Mouse (Mus musculus) midbrain, embryonic 11.5 days (tissue): ENCODE results near the gene Cept1. TPM values are rescaled to one million over a fixed set of nuclear protein-coding genes. Genes with fewer than 3 reads are reported as not detected.
"Not testable (repeated sequence)": the region's sequence is repeated elsewhere in the genome, so short reads cannot be mapped to it uniquely, and the experiment has no call there.

Source experiments
- ATAC-seq: fragments of 200-750 bp; cut with Nextera tagmentation; 2 replicates; pipeline ENCODE4 v1.8.0; 2017; ENCODE audit warnings: moderate TSS enrichment, moderate library complexity; ENCODE audit not compliant: low FRiP score
- DNase-seq: peaks from one replicate; pipeline ENCODE4 v3.0.0; 2015; ENCODE audit warnings: low spot score; ENCODE audit errors: missing footprints
- H3K27ac ChIP-seq: fragments of 300-500 bp; sonication (generic); 2 replicates; pipeline ENCODE4 v1.5.1; 2014; ENCODE audit warnings: low read depth, low read length
- H3K27me3 ChIP-seq: fragments of 300-500 bp; sonication (generic); 2 replicates; pipeline ENCODE4 v1.6.1; 2014; ENCODE audit warnings: mild to moderate bottlenecking, low read length, moderate library complexity, mixed read lengths; ENCODE audit not compliant: control insufficient read depth, insufficient read depth
- H3K36me3 ChIP-seq: fragments of 300-500 bp; sonication (generic); 2 replicates; pipeline ENCODE4 v1.6.1; 2014; ENCODE audit warnings: mild to moderate bottlenecking, low read length, moderate library complexity, mixed read lengths; ENCODE audit not compliant: control insufficient read depth, insufficient read depth
- H3K4me1 ChIP-seq: fragments of 300-500 bp; sonication (generic); 2 replicates; pipeline ENCODE4 v1.6.1; 2014; ENCODE audit warnings: low read length; ENCODE audit not compliant: control insufficient read depth, insufficient read depth
- H3K4me2 ChIP-seq: fragments of 300-500 bp; sonication (generic); 2 replicates; pipeline ENCODE4 v1.6.1; 2014; ENCODE audit warnings: mild to moderate bottlenecking, moderate library complexity
- H3K4me3 ChIP-seq: fragments of 300-500 bp; sonication (generic); 2 replicates; pipeline ENCODE4 v1.5.1; 2014; ENCODE audit warnings: low read depth, low read length
- H3K9ac ChIP-seq: fragments of 300-500 bp; sonication (generic); 2 replicates; pipeline ENCODE4 v1.6.1; 2014; ENCODE audit warnings: low read length
- H3K9me3 ChIP-seq: fragments of 300-500 bp; sonication (generic); 2 replicates; pipeline ENCODE4 v1.6.1; 2016; ENCODE audit warnings: low read length; ENCODE audit not compliant: control insufficient read depth
- WGBS: fragments of 180-500 bp; shearing (Covaris S2); extraction: QIAGEN DNeasy Blood & Tissue Kit; methylation state at CpG from one replicate; pipeline ENCODE4 v1.1.7; 2014; 5-methylcytosine and 5-hydroxymethylcytosine counted together
- polyA plus RNA-seq: library from polyadenylated mRNA; unstranded; fragments of >200 nt; fragmentation: Nextera tagmentation; extraction: Ambion mirVana; gene quantifications from 2 replicates; pipeline ENCODE4 v1.2.1, GENCODE M21; 2014

Cept1 gene
- polyA plus RNA-seq, result 44.9 and 49.3 TPM in 2 replicates

DNA sequence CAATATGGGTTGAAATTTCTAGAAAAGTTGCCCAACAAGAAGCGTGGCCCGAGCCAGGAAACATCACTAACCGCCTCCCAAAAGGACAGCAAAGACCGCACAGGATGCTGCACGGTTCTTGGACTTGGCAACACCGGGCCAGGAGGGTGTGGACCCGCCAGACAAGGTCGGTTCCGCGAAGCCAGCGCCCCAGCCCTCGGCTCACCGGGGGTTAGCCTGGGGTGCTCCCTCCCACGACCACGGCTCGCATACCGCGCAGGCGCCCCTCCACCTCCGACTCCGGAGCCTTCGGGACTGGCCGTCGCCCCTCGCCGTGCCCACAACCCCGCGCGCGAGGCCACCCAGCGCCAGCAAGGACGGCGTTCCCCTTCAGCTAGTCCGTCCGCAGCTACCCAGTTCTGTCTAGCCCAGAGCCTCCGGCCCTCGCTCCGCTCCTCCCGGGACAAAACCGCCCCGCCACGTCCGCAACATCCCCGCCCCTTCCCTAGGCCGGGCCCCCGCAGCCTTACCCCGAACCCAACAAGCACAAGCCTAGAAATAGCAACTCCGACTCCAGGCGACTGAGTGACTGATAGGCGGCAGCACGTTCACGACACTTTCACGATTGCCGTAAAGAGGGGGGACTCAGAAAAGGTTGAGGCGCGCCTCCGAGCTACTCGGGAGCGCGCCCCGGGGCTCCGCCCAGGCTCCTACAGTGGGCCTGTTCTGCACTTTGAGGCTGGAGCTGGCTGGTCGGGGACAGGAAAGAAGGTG, at the start of gene Cept1, which contains the start of gene Dram2:
Cept1 (minus strand) TSS at position 632 of the 753 bp plus-strand sequence.
Dram2 (plus strand) TSS at position 628 of the 753 bp plus-strand sequence.
- Histone ChIP-seq H3K9ac (peak within 1 kb of the TSS; percentile 81), H3K9me3 (no peaks in the 10 kb centered on the region), H3K27me3 (no peaks in the 10 kb centered on the region), H3K4me1 (peaks cover 5% of the 10 kb centered on the region; the same call in 1 of the 2 replicates), H3K4me3 (peak within 1 kb of the TSS; percentile 62), H3K36me3 (no peaks in the 10 kb centered on the region), H3K27ac (peak within 1 kb of the TSS; percentile 62), H3K4me2 (peak within 1 kb of the TSS; percentile 55)
- DNase-seq (peak; percentile 99), ATAC-seq (peak; percentile 97)
- under 1% methylated on average over 61 of the region's 63 CpGs for WGBS

DNA sequence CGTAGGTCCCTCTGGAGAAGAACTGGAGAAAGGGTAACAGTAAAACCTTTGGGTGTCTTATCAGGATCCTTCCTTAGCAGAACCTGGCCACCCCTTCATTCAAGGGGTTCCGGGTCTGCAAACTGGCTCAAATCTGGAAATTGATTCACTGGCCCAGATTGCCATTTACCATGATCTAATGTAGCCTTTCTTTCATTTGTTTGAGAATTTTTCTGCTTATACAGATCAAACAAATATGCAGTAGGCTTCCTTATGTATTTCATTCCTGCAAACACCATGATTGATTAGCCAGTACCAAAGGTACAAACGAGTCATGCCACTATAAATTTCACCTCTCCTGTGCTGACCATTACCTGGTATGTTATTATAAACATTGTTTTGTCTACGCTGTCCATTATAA, 46.0 kb upstream of the Cept1 start:
- H3K27ac ChIP-seq, H3K4me2 ChIP-seq, H3K9ac ChIP-seq, H3K36me3 ChIP-seq, H3K9me3 ChIP-seq, H3K4me1 ChIP-seq, H3K4me3 ChIP-seq, ATAC-seq, H3K27me3 ChIP-seq: not testable (repeated sequence)
- WGBS, result 82% methylated on average over 4 of the region's 4 CpGs
- peak; percentile 93 for DNase-seq

DNA sequence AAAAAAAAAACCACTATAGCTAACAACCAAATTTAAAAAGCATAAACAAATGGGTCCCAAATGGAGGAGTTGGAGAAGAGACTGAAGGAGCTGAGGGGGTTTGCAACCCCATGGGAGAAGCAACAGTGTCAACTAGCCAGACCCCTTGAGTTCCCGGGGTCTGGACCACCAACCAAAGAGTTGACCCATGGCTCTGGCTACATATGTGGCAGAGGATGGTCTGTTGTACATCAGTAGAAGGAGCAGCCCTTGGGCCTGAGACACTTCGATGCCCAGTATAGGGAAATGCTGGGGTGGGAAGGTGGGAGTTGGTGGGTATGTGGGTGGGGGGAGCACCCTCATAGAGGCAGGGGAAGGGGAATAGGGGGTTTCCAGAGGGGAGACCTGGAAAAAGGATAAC, 31.7 kb upstream of the Cept1 start:
- Histone ChIP-seq H3K4me2 (no peak overlapping the region), H3K36me3 (no peaks in the 10 kb centered on the region), H3K27ac (no peak overlapping the region), H3K27me3 (no peaks in the 10 kb centered on the region), H3K4me3 (no peak overlapping the region), H3K4me1 (no peaks in the 10 kb centered on the region), H3K9me3 (no peaks in the 10 kb centered on the region), H3K9ac (no peak overlapping the region)
- ATAC-seq (no peak), DNase-seq (peak; percentile 80)
- WGBS, result 86% methylated on average over 2 of the region's 2 CpGs

DNA sequence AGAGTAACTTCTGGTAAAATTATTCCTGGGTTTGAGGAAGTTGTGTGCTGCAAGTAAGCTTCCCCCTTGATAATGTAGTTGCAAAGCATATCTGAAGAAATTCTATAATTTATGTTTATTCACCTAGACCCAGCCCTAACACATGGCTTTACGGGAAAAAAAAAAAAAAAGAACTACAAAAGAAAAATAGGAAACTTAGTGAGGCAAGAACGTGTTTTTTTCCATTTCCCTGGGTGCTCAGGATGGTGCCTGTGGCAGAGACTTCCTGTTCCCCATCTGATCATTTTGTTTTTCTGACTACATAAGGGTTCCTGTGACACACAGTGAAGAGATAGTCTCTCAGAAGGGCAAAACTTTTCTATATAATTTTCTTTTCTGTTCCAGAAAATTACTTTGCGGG, 25.6 kb upstream of the Cept1 start:
- no peak overlapping the region for H3K4me3 ChIP-seq
- no peaks in the 10 kb centered on the region for H3K4me1 ChIP-seq
- ATAC-seq, result no peak
- no peaks in the 10 kb centered on the region for H3K27me3 ChIP-seq
- H3K9ac ChIP-seq, result no peak overlapping the region
- no peak overlapping the region for H3K4me2 ChIP-seq
- no peak overlapping the region for H3K27ac ChIP-seq
- H3K9me3 ChIP-seq, result no peaks in the 10 kb centered on the region
- peak; percentile 33 for DNase-seq
- H3K36me3 ChIP-seq, result no peaks in the 10 kb centered on the region
- WGBS, result 89% methylated on average over 3 of the region's 3 CpGs

DNA sequence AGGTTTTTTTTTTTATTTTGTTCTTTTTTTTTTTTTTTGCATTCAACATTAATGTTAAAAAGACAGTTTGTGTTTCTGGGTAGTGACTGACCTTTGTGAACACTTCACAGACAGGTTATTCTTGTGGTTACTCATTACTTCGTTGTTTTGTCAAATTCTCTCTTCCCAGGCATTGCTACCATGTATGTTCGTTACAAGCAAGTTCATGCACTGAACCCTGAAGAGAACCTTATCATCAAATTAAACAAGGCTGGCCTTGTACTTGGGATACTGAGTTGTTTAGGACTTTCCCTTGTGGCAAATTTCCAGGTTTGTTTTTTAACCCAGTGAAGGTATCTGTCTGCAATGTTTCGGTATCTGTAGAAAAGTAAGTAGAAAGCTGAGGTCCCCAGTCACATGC, 18.3 kb upstream of the Cept1 start:
- no peak for DNase-seq
- Histone ChIP-seq H3K27ac (no peak overlapping the region), H3K4me3 (no peak overlapping the region), H3K27me3 (no peaks in the 10 kb centered on the region), H3K4me2 (no peak overlapping the region), H3K4me1 (no peaks in the 10 kb centered on the region), H3K9ac (no peak overlapping the region), H3K9me3 (no peaks in the 10 kb centered on the region), H3K36me3 (no peaks in the 10 kb centered on the region)
- ATAC-seq, result no peak
- WGBS, result 93% methylated on average over 3 of the region's 3 CpGs

DNA sequence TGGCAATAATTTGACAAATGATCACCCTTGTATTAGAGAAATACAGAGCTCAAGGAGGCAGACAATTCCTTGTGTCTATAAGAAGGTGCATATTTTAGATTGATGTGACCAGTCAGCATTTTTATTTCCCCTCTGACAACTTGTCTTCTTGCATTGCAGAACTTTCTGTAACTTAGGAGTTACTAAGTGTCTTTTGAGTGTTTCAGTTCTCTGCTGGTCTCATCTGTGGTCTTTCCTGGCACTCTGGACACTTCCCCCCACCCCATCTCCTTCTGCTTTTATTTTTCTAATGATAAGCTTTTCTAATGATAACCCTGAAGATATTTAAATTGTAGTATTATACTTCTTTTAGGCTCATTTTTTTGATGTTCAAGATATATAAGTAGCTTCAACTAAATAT, 10.7 kb upstream of the Cept1 start:
- DNase-seq (peak; percentile 69), ATAC-seq (no peak)
- Histone ChIP-seq H3K9me3 (no peaks in the 10 kb centered on the region), H3K4me3 (no peak overlapping the region), H3K9ac (no peak overlapping the region), H3K4me2 (no peak overlapping the region), H3K4me1 (no peaks in the 10 kb centered on the region), H3K36me3 (no peaks in the 10 kb centered on the region; the same call in 1 of the 2 replicates), H3K27me3 (no peaks in the 10 kb centered on the region), H3K27ac (no peak overlapping the region)

DNA sequence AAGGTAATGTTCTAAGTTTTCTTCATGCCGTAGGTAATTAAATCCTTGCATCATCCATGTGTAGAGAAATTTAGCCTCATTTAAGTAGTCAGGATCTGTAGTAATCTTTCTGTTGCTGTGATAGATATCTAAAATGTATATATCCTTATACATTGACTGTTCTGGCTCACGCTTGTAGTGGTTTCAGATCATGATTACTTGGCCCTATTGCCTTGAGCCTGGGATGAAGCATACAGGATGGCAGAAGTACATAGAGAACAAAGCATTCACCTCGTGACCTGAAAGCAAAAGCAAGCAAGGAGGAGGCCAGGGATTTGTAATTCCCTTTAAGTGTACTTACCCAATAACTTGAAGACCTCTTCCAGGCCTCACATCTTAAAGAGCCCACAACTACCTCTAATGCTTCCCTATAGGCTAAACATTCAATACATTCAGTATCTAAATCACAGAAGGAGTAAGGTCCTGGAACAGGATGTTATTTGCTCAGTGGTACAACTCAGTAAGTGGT, 8.2 kb upstream of the Cept1 start:
- Histone ChIP-seq H3K9ac (no peak overlapping the region), H3K27ac (no peak overlapping the region), H3K36me3 (no peaks in the 10 kb centered on the region; the same call in 1 of the 2 replicates), H3K4me1 (no peaks in the 10 kb centered on the region), H3K4me2 (no peak overlapping the region), H3K4me3 (no peak overlapping the region), H3K9me3 (no peaks in the 10 kb centered on the region), H3K27me3 (no peaks in the 10 kb centered on the region)
- DNase-seq, result no peak
- 90% methylated on average over 3 of the region's 3 CpGs for whole genome bisulfite sequencing
- ATAC-seq, result no peak

DNA sequence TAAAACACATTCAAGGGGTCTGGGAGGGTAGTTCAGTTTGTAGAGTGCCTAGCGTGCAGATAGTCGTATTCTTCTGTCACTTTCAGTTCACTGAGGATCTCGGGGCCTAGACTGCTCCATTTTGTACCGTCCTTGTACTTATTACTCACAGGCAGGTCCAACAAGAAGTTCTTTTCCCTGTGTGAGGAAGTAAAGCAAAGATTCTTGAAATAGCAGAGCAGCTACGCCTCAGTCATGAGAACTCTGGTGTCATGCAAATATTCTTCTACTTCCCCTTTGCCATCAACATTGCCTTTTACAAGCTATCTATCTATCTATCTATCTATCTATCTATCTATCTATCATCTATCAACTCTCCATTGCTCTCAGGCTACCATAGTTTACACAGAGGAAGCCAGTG, 5.8 kb upstream of the Cept1 start:
- Histone ChIP-seq H3K4me1 (no peaks in the 10 kb centered on the region), H3K27me3 (no peaks in the 10 kb centered on the region), H3K4me3 (no peak overlapping the region), H3K4me2 (no peak overlapping the region), H3K27ac (no peak overlapping the region), H3K9ac (no peak overlapping the region), H3K9me3 (no peaks in the 10 kb centered on the region), H3K36me3 (no peaks in the 10 kb centered on the region; the same call in 1 of the 2 replicates)
- DNase-seq (no peak), ATAC-seq (no peak)
- 90% methylated on average over 5 of the region's 5 CpGs for WGBS

DNA sequence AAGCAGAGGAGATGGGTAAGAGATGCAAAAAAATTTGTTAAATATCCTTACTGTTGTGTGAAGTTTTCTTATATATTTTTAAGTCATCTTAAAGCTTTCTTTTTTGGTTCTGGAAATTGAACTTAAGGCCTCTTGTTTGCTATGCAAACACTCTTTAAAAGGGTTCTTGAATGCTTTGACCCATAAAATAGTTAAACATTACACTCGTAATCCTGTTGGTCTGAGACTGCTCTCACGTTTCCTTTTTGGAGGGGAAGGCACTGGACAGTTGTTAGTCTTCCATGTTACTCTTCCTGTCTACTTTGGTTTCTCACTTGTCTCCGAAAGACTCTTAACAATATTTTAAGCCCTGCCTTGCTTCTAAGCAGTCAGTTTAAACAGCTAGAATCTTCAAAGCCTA, 1.4 kb upstream of the Cept1 start:
- H3K27ac ChIP-seq, result no peak overlapping the region
- H3K9ac ChIP-seq, result no peak overlapping the region
- no peak for ATAC-seq
- no peaks in the 10 kb centered on the region for H3K27me3 ChIP-seq
- H3K4me3 ChIP-seq, result no peak overlapping the region
- WGBS, result 43% methylated on average over 3 of the region's 3 CpGs
- no peaks in the 10 kb centered on the region for H3K9me3 ChIP-seq
- H3K4me2 ChIP-seq, result no peak overlapping the region
- peaks cover 5% of the 10 kb centered on the region; the same call in 1 of the 2 replicates for H3K4me1 ChIP-seq
- DNase-seq, result no peak
- H3K36me3 ChIP-seq, result no peaks in the 10 kb centered on the region
